Mouse (Mus musculus): ENCODE measurements around the gene Zbtb8os.
"Not testable (repeated sequence)": the region's sequence is repeated elsewhere in the genome, so short reads cannot be mapped to it uniquely, and the experiment has no call there.

Zbtb8os gene

DNA sequence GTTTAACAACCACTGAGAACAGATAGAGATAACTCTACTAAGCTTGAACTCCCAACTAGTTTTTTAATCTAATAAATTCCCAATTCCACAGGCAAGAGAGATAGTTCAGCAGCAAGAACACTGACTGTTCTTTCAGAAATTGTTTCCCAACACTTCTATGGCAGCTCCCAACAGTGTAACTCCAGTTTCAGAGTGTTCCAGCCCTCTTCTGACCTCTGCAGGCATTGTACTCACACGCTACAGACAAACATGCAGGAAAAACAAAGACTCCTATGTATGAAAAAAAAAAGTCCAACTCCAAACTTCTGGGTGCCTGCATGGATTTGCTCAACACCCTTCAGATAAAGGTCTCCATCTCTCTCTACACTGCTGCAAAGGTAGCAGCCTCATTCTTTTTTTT lies 2.6 kb upstream of the Zbtb8os start:
- no peak for DNase-seq (ENCODE audit: low spot score in 2 of 2)

- DNase-seq (ENCODE audit: low spot score in 2 of 2): no peak
Observed at GRCm38 (mm10) chr4:129334677-129335215, 749 bp upstream of the Zbtb8os start.

DNA sequence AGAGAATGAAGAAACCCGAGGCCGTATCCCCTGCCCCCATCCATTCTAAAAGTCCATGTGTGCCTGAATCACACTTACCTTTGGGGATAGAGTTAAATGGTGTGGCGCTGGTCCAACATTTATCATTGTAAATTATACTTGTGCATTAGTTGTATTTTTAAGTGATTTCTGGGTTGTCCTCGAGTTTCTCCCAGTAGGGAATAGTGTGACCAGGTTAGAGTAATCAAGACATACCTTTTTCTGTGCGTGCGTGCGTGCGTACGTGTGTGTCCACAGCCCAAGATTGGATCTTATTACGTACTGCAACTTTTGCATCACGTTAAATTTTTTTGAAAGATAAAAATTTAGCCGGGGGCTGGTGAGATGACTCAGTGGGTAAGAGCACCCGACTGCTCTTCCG lies 796 bp downstream of the Zbtb8os start:
- DNase-seq (ENCODE audit: low spot score in 2 of 2): no peak

DNA sequence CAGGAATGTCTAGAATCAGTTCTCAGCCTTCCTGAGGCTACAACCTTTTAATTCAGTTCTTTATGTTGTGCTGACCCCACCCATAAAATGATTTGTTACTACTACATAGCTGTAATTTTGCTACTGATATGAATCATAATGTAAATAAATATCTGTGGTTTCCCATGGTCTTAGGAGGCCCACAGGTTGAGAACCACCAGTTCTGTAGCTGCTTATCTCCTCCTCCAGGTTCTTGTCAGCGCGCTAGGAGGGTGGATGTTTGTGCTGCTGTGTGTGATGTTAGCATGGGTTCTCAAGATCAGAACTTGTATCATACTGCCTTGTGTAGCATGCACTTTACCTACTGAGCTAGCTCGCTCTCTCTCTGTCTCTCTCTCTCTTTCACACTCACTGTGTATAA lies 4.2 kb downstream of the Zbtb8os start:
- no peak for DNase-seq (ENCODE audit: low spot score in 2 of 2)

GRCm38 (mm10) chr4:129341888-129342287 lies 6.4 kb downstream of the Zbtb8os start:
- DNase-seq (ENCODE audit: low spot score in 2 of 2): no peak

DNA sequence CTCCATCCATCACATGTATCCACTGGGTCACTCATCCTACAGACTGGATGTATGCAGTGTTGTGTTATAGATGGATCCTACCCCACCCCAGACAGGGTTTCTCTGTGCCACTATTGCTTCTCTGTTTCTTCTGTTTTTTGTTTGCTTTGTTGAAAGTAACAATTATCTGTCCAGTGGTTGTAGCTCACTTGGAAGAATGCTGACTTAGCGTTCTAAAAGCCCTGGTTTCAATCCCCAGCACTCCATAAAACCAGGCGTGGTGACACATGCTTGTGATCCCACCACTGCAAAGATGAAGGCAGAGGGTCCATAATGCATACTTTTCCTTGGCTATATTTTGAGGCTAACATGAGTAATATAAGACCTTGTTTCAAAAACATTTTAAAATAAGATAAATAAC lies 7.2 kb downstream of the Zbtb8os start:
- DNase-seq (ENCODE audit: low spot score in 2 of 2): no peak

GRCm38 (mm10) chr4:129346481-129347154 lies 11.1 kb downstream of the Zbtb8os start:
- DNase-seq (ENCODE audit: low spot score in 2 of 2): peak in 1 of 2 experiments; percentile 23

DNA sequence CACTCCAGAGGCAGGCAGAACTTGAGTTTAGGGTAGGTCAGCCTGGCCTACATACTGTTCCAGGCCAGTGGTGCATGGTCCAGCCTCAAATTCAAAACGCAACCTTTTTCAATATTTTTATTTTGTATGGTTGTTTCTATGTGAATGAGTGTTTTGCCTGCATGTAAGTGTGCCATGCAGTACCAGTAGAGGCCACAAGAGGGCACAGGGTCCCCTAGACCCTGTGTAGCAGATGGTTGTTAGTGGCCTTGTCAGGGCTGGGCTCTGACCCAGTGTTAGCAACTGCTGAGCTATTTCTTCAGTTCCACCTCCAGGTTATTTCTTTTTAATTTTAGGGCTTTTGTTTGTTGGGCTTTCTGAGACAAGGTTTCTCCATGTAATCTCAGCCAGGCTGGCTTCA lies 15.1 kb downstream of the Zbtb8os start:
- peak in 1 of 2 experiments; percentile 61 for DNase-seq (ENCODE audit: low spot score in 2 of 2)

DNA sequence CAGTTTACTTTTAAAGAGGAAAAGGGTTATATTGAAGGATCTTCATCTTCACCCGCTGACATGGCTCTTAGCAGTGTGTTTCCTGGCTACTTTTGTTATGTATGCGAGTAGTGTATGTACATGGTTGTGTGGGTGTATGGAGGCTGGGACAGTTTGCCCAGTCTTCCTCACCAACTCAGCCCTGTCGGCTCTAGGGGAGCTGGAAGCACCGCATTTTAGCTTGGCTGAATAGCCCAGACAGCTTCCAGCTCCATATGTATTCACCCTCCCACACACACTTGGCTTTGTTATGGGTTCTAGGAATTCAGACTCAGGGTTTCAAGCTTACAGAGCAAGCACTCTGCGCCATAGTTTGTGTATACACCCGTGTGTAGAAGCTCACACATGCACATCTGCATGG lies 15.6 kb downstream of the Zbtb8os start:
- DNase-seq (ENCODE audit: low spot score in 2 of 2): peak in 1 of 2 experiments; percentile 20

- DNase-seq (ENCODE audit: low spot score in 2 of 2): no peak
Observed at GRCm38 (mm10) chr4:129353176-129353575, 17.7 kb downstream of the Zbtb8os start.

- DNase-seq (ENCODE audit: low spot score in 2 of 2): no peak
Observed at GRCm38 (mm10) chr4:129354236-129354635, 18.7 kb downstream of the Zbtb8os start.

DNA sequence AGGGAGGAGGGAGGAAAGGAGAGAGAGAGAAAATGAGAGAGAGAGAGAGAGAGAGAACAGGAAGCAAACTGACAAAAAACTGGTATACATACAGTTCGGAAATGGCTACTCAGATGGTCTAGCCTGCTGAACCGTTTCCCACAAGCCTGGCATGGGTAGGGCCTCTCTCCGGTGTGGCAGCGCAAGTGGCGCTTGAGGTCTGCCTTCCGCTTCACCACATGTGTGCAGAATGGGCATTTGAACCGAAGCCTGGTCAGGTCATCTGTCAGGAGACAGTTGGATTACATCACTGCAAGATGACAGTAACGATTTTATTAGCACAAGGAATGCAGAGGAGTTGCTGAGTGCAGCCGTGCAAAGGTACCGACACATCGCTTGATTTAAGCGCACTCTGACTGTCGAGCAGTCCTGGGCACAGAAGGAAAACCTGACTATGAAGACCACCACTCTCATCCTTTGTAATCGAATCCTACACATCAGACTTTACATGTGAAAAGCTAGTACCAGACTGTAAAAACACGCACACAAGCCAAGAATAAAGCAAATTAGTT lies 22.2 kb downstream of the Zbtb8os start:
- no peak for DNase-seq (ENCODE audit: low spot score in 2 of 2)

GRCm38 (mm10) chr4:129362238-129362637 lies 26.7 kb downstream of the Zbtb8os start:
- DNase-seq (ENCODE audit: low spot score in 2 of 2): not testable (repeated sequence)

- DNase-seq (ENCODE audit: low spot score in 2 of 2): no peak
Observed at GRCm38 (mm10) chr4:129362771-129363170, 27.3 kb downstream of the Zbtb8os start.

DNA sequence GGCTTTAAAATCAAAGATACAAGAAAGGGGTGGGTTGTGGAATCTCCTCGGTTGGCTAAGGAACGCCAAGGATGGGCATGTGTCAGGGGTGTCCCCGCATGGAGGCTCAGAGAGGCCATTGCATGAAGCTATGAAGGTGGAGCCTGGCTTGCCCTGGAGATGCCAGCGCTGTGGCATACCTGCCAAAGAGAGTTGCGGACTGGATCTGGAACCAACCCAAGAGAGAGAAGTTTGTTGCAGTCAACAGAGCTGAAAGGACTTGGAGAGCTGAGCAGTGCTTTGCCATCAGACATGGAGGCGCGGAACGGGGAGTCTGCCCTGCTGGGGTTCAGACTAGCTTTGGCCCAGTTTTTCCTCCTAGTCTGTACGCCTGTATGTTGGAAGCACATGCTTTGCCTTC lies 28.0 kb downstream of the Zbtb8os start:
- DNase-seq (ENCODE audit: low spot score in 2 of 2): no peak

DNA sequence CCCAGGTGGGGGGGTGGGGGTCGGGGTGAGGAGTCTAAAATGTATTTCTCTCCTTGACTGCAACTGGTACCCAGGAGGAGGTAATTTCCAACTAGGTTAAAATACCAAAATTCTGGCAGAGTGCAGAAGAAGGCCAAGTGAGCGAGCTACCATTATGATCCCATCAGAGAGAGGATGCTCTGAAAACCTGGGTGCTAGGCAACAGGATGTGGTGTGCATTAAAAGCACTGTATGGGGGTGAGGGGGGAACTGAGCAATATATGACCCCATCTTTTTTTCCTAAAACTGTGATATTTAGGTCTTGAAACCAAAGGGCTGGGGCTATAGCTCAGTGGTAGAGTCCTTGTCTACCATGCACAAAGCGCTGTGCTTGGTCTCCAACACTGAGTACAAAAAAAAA lies 28.9 kb downstream of the Zbtb8os start:
- DNase-seq (ENCODE audit: low spot score in 2 of 2): no peak

- DNase-seq (ENCODE audit: low spot score in 2 of 2): no peak
Observed at GRCm38 (mm10) chr4:129365224-129365623, 29.7 kb downstream of the Zbtb8os start.

DNA sequence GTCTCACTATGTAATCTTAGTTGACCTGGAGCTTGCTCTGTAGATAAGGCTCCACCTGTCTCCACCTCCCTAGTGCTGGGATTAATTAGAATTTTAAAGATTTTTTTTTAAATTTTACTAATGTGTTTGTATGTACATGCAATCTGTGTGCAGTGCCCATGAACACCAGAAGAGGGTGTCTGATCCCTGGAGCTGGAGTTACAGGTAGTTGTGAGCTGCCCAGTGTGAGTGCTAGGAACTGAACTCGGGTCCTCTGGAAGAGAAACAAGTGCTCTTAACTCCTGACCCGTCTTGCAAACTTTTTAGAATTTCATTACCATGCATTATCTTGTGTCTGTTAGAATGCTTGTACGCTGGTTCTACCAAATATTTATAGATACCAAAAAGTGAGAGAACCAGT lies 35.9 kb downstream of the Zbtb8os start:
- DNase-seq (ENCODE audit: low spot score in 2 of 2): no peak

DNA sequence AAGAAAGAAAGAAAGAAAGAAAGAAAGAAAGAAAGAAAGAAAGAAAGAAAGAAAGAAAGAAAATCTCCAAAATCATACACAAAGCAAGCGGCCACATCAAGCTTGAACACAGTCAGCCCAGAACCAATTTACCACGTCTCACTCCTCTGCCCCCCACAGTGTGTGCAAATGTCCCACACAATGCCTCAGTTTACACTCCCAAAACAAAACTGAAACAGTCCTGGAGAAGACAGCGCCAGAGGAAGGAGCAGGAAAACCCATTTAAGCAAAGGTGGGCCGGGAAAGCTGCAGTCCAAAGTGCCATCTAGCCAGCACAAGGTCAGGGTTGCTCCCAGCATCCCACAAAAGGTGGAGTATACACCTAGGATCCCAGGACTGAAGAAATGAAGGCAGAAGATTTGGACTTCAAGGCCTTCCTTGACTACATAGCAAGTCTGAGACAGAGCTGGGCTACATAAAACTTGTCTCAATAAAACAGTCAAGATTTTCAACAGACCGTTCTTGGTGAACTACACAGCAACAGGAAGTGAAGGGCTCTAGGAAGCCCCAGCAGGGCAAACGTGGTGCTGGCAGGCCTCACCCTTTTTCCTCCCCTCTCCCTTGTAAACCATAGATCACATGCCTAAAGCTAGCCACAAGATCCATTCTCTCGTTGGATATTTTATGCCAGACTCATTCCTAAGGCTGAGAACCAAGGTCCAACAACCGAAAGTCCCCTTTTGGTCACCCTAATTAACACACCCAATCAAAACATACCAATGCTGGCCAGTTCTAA lies 37.9 kb downstream of the Zbtb8os start:
- DNase-seq (ENCODE audit: low spot score in 2 of 2): no peak

GRCm38 (mm10) chr4:129374219-129374755 lies 38.8 kb downstream of the Zbtb8os start:
- DNase-seq (ENCODE audit: low spot score in 2 of 2): no peak

- DNase-seq (ENCODE audit: low spot score in 2 of 2): no peak
Observed at GRCm38 (mm10) chr4:129375000-129375399, 39.5 kb downstream of the Zbtb8os start.

- no peak for DNase-seq (ENCODE audit: low spot score in 2 of 2)
Observed at GRCm38 (mm10) chr4:129375821-129376220, 40.3 kb downstream of the Zbtb8os start.

All from frontal cortex, postnatal 10 days (tissue).